Mouse (Mus musculus): ENCODE data around the gene Nectin2. TPM values are rescaled to one million over a fixed set of nuclear protein-coding genes. Genes with fewer than 3 reads are reported as not detected.
A peak's percentile ranks its signal among the peaks of the same experiment; 100 is the strongest.

The Nectin2 gene
- polyA plus RNA-seq, 1 experiment from 2014 or later: 84.5 TPM

DNA sequence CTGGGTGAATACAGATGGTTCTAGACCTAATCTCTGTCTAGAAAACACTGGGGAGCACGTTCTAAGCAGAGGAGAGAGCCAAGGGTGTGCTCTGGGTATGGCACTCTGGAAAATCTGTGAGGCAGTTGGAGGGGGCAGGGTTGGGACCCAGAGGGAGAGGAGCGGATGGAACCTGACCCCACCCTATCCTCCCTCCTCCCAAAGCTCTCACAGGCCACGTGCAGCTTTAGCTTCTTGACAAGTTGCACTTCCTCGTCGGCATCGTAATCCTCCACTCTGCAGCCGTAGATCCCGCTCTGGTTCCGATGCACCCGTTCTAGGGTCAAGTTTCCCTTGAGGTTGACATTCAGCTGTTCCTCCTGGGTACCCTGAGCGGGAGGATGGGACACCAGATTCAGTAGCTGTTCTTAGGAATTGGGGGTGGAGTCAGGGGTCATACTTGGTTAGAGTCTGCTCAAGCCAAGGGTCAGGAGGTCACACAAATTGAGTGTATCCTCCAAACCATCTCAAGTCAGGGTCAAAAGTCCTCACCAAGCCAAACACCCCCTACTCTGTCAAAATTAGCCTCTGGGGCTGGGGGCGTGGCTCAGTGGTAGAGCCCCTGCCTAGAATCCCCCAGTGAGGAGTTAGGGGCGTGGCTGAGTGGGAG is 13.7 kb upstream of the Nectin2 start:
- Histone ChIP-seq H3K27me3 (no peaks in the 10 kb centered on the region), H3K9me3 (no peaks in the 10 kb centered on the region), H3K36me3 (peaks cover 46% of the 10 kb centered on the region), H3K27ac (no peak overlapping the region), H3K4me3 (no peak overlapping the region), H3K4me1 (peaks cover 3% of the 10 kb centered on the region), H3K4me2 (no peak overlapping the region), H3K9ac (no peak overlapping the region)
- no peak for ATAC-seq (ENCODE audit: insufficient number of reproducible peaks, low FRiP score, low TSS enrichment, low read depth)
- 79% methylated on average over 13 of the region's 13 CpGs for WGBS

DNA sequence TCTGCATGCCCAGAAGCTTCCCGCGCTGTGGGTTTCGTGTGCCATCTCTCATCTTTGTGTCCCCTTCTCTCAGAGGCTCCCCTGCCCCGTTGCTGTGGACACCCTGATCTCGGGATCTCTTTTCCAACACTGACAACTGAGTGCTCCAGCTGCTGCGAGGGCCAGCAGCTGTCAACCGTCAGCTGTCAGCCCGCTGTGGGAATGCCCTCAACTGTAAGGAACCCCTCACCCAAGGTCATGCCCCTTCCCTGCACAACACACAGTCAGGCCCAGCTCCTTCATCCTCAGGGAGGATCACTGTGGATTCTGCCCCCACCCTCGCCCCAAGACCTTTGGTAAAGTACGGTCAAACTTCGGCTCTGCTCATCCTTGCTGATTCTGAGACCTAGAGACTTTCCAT is 12.0 kb upstream of the Nectin2 start:
- Histone ChIP-seq H3K27me3 (no peaks in the 10 kb centered on the region), H3K4me1 (no peaks in the 10 kb centered on the region), H3K4me2 (no peak overlapping the region), H3K9me3 (no peaks in the 10 kb centered on the region), H3K36me3 (peaks cover 58% of the 10 kb centered on the region), H3K4me3 (no peak overlapping the region), H3K27ac (no peak overlapping the region), H3K9ac (no peak overlapping the region)
- ATAC-seq (ENCODE audit: insufficient number of reproducible peaks, low FRiP score, low TSS enrichment, low read depth): peak; percentile 56; the same call in 1 of the 2 replicates
- WGBS: 74% methylated on average over 11 of the region's 11 CpGs

DNA sequence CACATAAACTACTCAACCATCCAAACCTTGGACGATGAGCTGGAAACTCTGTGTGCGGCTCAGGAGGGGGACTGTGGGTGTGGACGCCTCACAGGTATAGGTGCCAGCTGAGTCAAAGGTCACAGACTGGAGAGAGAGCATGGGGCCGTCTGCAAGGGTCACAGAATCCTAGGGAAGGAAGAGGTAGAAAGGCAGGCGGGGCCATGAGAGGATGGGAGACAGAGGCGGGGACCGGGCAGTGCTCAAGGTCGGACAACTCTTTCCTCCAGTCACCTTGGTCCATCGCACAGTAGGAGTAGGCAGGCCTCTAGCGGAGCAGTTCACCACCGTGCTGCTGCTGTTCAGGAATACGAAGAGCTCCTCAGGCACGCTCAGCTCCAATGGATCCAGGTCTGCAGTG is 9.7 kb upstream of the Nectin2 start:
- ATAC-seq (ENCODE audit: insufficient number of reproducible peaks, low FRiP score, low TSS enrichment, low read depth): no peak
- Histone ChIP-seq H3K36me3 (peaks cover 52% of the 10 kb centered on the region), H3K9ac (no peak overlapping the region), H3K4me3 (no peak overlapping the region), H3K9me3 (no peaks in the 10 kb centered on the region), H3K27ac (no peak overlapping the region), H3K4me2 (no peak overlapping the region), H3K27me3 (no peaks in the 10 kb centered on the region), H3K4me1 (peaks cover 9% of the 10 kb centered on the region)
- WGBS: 85% methylated on average over 13 of the region's 13 CpGs

DNA sequence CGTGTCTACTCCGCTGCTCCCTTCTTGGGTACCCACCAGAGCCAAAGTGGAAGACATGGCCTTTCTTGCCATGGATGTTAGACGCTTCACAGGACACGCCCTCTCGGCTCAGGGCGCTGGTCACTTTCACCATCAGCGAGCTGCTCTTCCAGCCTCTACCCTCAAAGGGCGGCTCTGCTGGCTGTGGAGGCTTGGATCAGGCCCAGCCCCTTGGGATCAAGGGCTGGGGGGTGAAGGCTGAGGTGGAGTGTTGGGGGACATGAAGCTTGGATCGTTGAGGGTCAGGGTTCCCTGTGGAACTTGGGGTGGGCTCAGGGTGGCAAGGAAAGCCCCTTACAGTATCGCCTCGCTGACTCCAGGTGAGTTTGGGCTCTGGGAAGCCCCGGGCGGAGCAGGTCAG is 8.3 kb upstream of the Nectin2 start:
- 88% methylated on average over 13 of the region's 13 CpGs for WGBS
- H3K27ac ChIP-seq: no peak overlapping the region

DNA sequence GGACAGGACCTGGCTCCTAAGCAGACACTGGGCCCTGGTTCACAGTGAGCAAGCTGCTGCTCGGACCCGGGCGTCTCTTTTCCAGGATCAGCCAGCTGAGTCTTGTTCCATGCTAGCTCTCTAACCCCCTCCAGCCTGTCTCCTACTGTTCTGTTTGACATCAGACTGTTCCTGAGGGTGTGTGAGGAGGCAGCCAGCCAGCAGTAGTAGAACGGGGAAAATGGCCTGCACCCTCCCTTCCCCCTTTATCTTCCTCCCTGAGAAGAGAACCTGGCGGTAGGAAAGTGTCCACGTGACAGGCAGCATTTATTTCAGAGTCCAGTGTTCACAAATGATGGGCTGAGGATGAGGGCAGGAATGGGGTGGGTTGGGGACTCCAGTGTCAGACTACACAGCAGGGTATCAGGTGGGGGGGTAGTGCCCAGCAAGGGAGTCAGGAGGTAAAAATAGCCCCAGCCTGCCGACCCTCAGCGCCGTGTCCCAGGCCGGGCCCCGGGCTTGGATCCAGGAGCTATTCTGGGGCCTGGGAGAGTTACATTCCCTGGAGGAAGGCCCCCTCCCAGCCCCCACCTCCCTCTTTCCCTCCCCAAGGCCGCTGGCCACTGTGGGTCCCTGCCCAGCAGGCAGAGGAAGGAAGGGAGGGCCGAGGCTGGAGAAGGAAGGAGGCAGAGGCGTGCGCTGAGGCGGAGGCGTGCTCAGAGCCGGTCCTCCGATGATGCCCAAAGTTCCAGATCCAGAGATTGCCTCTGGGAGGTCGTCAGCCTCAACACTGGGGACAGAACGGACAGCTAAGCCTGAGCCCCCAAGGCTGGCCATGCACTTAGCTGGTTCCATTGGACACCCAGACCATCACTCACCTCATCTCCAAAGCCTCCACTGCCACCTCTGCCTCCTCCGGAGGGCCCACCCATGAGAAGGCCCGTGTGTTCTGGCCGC is 5.8 kb upstream of the Nectin2 start:
- Histone ChIP-seq H3K9me3 (no peaks in the 10 kb centered on the region), H3K27me3 (no peaks in the 10 kb centered on the region), H3K27ac (peak overlapping the region; percentile 74), H3K4me1 (peaks cover 9% of the 10 kb centered on the region), H3K9ac (no peak overlapping the region), H3K4me3 (no peak overlapping the region), H3K36me3 (peaks cover 26% of the 10 kb centered on the region), H3K4me2 (no peak overlapping the region)
- peak; percentile 53 for ATAC-seq (ENCODE audit: insufficient number of reproducible peaks, low FRiP score, low TSS enrichment, low read depth)
- 71% methylated on average over 23 of the region's 24 CpGs for WGBS

More for the DNA sequence above, 8.3 kb upstream of the Nectin2 start:
- H3K4me2 ChIP-seq: no peak overlapping the region
- H3K36me3 ChIP-seq: peaks cover 39% of the 10 kb centered on the region
- peaks cover 9% of the 10 kb centered on the region for H3K4me1 ChIP-seq
- ATAC-seq (ENCODE audit: insufficient number of reproducible peaks, low FRiP score, low TSS enrichment, low read depth): no peak
- H3K27me3 ChIP-seq: no peaks in the 10 kb centered on the region
- no peak overlapping the region for H3K9ac ChIP-seq
- H3K4me3 ChIP-seq: no peak overlapping the region
- no peaks in the 10 kb centered on the region for H3K9me3 ChIP-seq

DNA sequence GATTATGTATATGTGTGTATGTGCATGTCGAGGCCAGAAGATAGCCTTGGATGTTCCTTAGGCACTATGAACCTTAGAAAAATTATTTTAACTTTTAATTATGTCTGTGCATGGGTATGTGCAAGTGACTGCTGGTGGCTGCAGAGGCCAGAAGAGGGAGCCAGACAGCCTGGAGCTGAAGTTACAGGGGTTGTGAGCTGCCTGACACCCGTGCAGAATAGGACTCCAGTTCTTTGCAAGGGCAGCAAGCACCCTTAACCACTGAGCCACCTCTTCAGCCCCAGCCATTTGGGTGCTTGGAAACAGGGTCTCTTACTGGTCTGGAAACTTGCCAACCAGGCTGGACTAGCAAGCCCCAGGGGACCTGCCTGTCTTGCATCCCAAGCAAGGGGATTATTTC is 4.7 kb upstream of the Nectin2 start:
- no peak overlapping the region for H3K9ac ChIP-seq
- H3K36me3 ChIP-seq: peaks cover 22% of the 10 kb centered on the region
- H3K27ac ChIP-seq: no peak overlapping the region
- ATAC-seq (ENCODE audit: insufficient number of reproducible peaks, low FRiP score, low TSS enrichment, low read depth): no peak
- H3K4me3 ChIP-seq: no peak overlapping the region
- no peaks in the 10 kb centered on the region for H3K27me3 ChIP-seq
- 76% methylated on average over 2 of the region's 2 CpGs for WGBS
- H3K4me2 ChIP-seq: no peak overlapping the region
- H3K4me1 ChIP-seq: peaks cover 14% of the 10 kb centered on the region
- H3K9me3 ChIP-seq: no peaks in the 10 kb centered on the region

DNA sequence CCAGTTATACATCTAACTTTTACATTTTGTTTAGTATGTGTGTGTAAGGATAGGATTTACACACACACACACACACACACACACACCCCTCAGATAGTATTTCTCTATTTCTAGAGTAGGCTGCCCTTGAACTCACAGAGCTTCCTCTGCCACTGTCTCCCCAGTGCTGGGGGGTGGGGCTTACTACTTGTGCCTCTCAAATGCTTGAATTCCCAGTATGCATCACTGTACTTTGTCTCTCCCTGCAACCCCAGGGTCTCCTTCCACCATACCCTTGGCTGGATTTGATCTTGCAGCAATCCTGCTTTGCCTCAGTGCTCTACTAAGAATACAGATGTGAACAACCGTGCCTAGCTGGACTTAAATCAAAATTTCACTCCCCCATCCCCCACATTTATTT is 3.8 kb upstream of the Nectin2 start:
- Histone ChIP-seq H3K4me1 (peaks cover 17% of the 10 kb centered on the region), H3K27ac (no peak overlapping the region), H3K36me3 (peaks cover 15% of the 10 kb centered on the region; the same call in 1 of the 2 replicates), H3K4me3 (no peak overlapping the region), H3K4me2 (no peak overlapping the region), H3K9ac (no peak overlapping the region), H3K9me3 (no peaks in the 10 kb centered on the region), H3K27me3 (no peaks in the 10 kb centered on the region)
- ATAC-seq (ENCODE audit: insufficient number of reproducible peaks, low FRiP score, low TSS enrichment, low read depth): no peak
- 72% methylated on average over 1 of the region's 1 CpGs for WGBS

DNA sequence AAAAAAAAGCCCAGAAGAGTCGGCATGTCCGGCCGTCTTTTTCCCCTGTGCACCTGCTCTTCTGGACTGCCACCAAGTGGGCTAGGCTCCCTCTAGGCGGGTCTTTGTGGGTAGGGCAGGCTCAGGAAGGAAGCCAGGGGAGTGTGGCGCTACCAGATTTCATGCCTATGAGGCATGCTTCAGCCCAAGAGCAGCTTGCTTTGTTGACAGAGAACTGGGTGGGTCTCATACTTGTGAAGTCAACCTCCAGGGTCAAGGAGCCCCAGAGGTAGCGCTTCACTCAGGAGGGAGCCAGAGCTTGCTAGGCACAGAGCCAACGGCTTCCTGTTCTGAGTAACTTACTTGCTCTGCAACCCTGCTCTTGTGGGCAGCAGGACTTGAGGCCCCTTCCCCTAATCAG is 3.3 kb upstream of the Nectin2 start:
- H3K4me1 ChIP-seq: peaks cover 18% of the 10 kb centered on the region
- no peaks in the 10 kb centered on the region for H3K9me3 ChIP-seq
- H3K4me3 ChIP-seq: no peak overlapping the region
- no peak for ATAC-seq (ENCODE audit: insufficient number of reproducible peaks, low FRiP score, low TSS enrichment, low read depth)
- H3K27ac ChIP-seq: no peak overlapping the region
- 71% methylated on average over 7 of the region's 7 CpGs for WGBS
- peaks cover 12% of the 10 kb centered on the region; the same call in 1 of the 2 replicates for H3K36me3 ChIP-seq
- no peak overlapping the region for H3K9ac ChIP-seq
- H3K27me3 ChIP-seq: no peaks in the 10 kb centered on the region
- no peak overlapping the region for H3K4me2 ChIP-seq

DNA sequence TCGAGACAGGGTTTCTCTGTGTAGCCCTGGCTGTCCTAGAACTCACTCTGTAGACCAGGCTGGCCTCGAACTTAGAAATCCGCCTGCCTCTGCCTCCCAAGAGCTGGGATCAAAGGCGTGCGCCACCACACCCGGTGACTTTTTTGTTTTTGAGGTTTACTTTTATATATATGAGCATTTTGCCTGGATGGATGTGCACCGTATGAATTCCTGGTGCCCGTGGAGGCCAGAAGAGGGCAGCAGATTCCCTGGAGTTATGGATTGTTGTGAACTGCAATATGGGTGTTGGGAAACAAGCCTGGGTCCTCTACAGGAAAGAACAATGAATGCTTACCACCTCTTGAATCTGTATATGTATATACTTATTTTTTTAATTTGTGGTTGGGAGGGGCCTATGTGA is 2.4 kb upstream of the Nectin2 start:
- Histone ChIP-seq H3K9ac (no peak overlapping the region), H3K4me1 (peaks cover 27% of the 10 kb centered on the region), H3K27me3 (no peaks in the 10 kb centered on the region), H3K4me3 (no peak overlapping the region), H3K9me3 (no peaks in the 10 kb centered on the region), H3K27ac (no peak overlapping the region), H3K36me3 (peaks cover 4% of the 10 kb centered on the region; the same call in 1 of the 2 replicates), H3K4me2 (no peak overlapping the region)
- ATAC-seq (ENCODE audit: insufficient number of reproducible peaks, low FRiP score, low TSS enrichment, low read depth): no peak
- WGBS: 76% methylated on average over 8 of the region's 8 CpGs

DNA sequence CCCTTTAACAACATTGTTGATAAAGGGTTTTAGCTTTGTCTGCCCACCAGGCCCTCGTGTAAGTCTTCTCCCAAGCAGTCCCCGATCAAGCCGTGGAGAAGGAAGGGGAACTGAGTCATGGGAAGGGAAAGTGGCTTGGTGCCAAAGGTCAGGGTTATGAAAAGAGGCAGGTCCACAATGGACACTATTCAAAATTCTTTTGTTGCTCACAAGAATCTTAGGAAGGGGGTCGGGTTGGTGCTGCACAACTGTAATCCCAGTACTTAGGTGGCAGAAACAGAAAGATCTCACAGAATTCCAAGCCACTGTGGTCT is 744 bp upstream of the Nectin2 start:
- Histone ChIP-seq H3K9me3 (no peaks in the 10 kb centered on the region), H3K4me3 (no peak overlapping the region), H3K27ac (no peak overlapping the region), H3K27me3 (no peaks in the 10 kb centered on the region), H3K4me1 (peaks cover 38% of the 10 kb centered on the region), H3K4me2 (no peak overlapping the region), H3K36me3 (no peaks in the 10 kb centered on the region), H3K9ac (no peak overlapping the region)
- no peak for ATAC-seq (ENCODE audit: insufficient number of reproducible peaks, low FRiP score, low TSS enrichment, low read depth)
- 56% methylated on average over 4 of the region's 4 CpGs for WGBS

DNA sequence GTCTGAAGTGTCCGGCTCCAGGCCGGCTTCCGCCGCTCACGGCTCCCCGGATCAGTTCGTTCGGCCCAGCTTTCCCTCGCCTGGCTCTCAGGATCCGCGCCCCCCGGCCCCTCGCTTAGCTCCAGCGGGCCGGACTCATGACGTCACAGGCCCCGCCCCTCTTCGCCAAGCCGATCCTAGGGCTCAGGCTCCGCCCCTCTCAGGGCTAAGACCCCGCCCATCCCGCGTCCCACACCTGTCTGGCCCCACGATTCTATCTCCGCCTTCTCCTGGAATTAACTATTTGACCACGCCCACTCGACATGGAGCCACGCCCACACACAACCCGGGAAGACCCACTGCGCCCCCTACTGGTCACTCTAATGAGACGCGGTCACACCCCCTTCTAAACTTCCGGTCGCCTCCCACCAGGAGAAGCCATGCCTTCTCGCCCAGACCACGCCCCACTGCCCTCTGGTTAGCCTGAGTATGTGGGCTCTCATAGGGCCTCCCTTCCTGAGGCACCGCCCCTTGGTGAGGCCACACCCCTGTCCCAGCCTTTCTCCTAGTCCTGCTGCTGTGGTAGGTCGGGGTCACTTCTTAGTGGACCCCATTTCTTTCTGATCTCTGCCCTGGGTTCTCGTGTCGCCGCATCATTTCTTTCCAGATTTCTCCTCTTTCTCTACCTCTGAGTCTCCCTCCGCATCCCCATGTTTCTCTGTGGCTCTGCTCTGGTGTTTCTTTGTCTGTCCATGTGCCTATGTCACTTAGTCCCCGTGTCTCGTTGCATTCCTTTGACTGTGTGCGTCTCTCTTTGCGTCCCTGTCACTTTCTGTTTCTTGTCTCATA is 680 bp downstream of the Nectin2 start:
- Histone ChIP-seq H3K36me3 (no peaks in the 10 kb centered on the region), H3K27me3 (no peaks in the 10 kb centered on the region), H3K4me2 (peak overlapping the region; percentile 79), H3K27ac (peak overlapping the region; percentile 94), H3K4me1 (peaks cover 46% of the 10 kb centered on the region), H3K4me3 (peak overlapping the region; percentile 76), H3K9me3 (no peaks in the 10 kb centered on the region), H3K9ac (peak overlapping the region; percentile 79)
- ATAC-seq (ENCODE audit: insufficient number of reproducible peaks, low FRiP score, low TSS enrichment, low read depth): peak; percentile 91
- WGBS: under 1% methylated on average over 45 of the region's 46 CpGs
